In the genomic region with DNA sequence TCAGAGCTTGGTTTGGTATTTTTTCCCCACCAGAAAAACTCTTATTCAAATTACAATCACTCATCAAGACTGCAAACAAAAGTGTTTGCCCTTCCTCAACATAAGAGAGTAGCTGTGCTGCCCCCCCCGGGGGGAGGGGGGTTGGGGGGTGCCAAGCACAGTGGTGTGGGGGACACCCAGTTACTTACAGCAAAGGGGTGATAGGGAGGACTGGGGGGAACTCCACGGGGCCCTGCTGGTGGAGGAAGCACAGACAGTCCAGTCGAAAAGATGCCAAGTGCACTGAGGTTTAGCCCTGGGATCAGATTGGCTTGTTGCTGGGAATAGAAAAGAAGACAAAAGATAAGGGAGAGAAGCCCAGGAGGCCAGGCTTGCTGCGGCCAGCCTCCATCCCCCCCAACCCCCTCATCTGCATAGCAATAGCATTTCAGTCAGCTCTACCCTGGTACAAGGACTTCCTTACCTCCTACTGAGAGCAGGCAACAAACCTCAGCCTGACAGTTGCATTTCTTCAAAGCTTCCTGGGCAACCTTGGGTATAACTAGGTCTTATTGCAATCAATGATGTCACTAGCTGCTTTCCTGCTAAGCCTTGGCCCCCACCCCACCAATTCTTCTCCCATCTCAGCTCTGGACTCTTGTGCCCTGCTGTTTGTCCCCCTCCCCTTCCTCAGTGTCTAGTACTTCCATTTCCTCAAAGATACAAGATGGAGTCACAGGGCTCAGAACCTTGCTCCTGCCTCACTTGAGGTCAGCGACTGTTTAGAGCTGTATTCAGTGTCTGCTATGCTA, we compare ENCODE assay signal across 15 mouse cellular contexts.
DNase-seq lines count a peak whose midpoint lies in the region; ATAC-seq and TF ChIP-seq lines count a peak whose summit lies in the region.
"Had no signal": no experiment of that assay in that cellular context is flagged by ENCODE, and none has a peak within 500 bp of the region (broad histone marks: within the 10 kb centered on the region; RNA-seq: fewer than 3 reads in every experiment).

No protein-coding gene starts in this region.

- no peak overlapping the region for H3K4me2 ChIP-seq in hindbrain, postnatal 0 days (ENCODE audit: low read depth, low read length)
- peak overlapping the region; percentile 5; the same call in 1 of the 2 replicates for H3K4me2 ChIP-seq in CH12.LX (ENCODE audit: insufficient read depth, low read depth, poor library complexity, severe bottlenecking)
- no peak overlapping the region for H3K4me2 ChIP-seq in hindbrain, embryonic 15.5 days
- H3K4me2 ChIP-seq in liver, postnatal 0 days (ENCODE audit: low read depth, low read length), result no peak overlapping the region
- H3K4me2 ChIP-seq: heart, embryonic 13.5 days; limb, embryonic 15.5 days had no signal

- dilution Hi-C loops in CH12.LX (cut with MboI; ENCODE audit: extremely low pct_ligation_motif_present, extremely low pct_unique_long_range_greater_than_20kb, low sequenced_read_pairs), result no loop called here

- in situ Hi-C loops in CH12.LX (cut with MboI; ENCODE audit: low pct_ligation_motif_present, low pct_unique_long_range_greater_than_20kb, low sequenced_read_pairs), result no loop called here

- TF ChIP-seq RAD21 in CH12.LX (IDR thresholded peaks at IDR 0.05; ENCODE audit: low read depth, low read length), result no peak

- H3K27me3 ChIP-seq in hindbrain, embryonic 10.5 days (ENCODE audit: insufficient read depth, poor library complexity, severe bottlenecking), result no peaks in the 10 kb centered on the region
- no peaks in the 10 kb centered on the region for H3K27me3 ChIP-seq in hindbrain, postnatal 0 days (ENCODE audit: insufficient read depth, low read length)
- no peaks in the 10 kb centered on the region for H3K27me3 ChIP-seq in CH12.LX (replicated peaks)
- H3K27me3 ChIP-seq in hindbrain, embryonic 15.5 days, result no peaks in the 10 kb centered on the region
- H3K27me3 ChIP-seq in liver, postnatal 0 days (ENCODE audit: insufficient read depth, low read length), result no peaks in the 10 kb centered on the region
- H3K27me3 ChIP-seq: heart, embryonic 13.5 days; limb, embryonic 15.5 days had no signal

- H3K27ac ChIP-seq in hindbrain, embryonic 10.5 days, result peak overlapping the region; percentile 78
- no peak overlapping the region for H3K27ac ChIP-seq in hindbrain, postnatal 0 days
- H3K27ac ChIP-seq in CH12.LX (ENCODE audit: insufficient read depth, low read depth), result no peak overlapping the region
- H3K27ac ChIP-seq in bone marrow macrophage, adult 2 months (ENCODE audit: insufficient read depth, low read depth, low read length), result 0 out of 2 replicates have a peak overlapping the region, but pooled peaks have one; percentile 16
- no peak overlapping the region for H3K27ac ChIP-seq in hindbrain, embryonic 15.5 days (replicated peaks)
- H3K27ac ChIP-seq in liver, postnatal 0 days (ENCODE audit: low read depth), result no peak overlapping the region
- H3K27ac ChIP-seq: heart, embryonic 13.5 days; left cerebral cortex, adult 2 months; limb, embryonic 15.5 days had no signal

- no peak overlapping the region for H3K9ac ChIP-seq in hindbrain, postnatal 0 days (replicated peaks; ENCODE audit: low read length)
- H3K9ac ChIP-seq in CH12.LX (ENCODE audit: insufficient read depth, low read depth), result no peak overlapping the region
- H3K9ac ChIP-seq in hindbrain, embryonic 15.5 days, result no peak overlapping the region
- no peak overlapping the region for H3K9ac ChIP-seq in liver, postnatal 0 days (replicated peaks)
- H3K9ac ChIP-seq: heart, embryonic 13.5 days; limb, embryonic 15.5 days had no signal

- no peak for ATAC-seq in hindbrain, postnatal 0 days
- 0 out of 2 replicates have a peak, but pooled peaks have one; percentile 11 for ATAC-seq in hindbrain, embryonic 15.5 days (ENCODE audit: low FRiP score, low read depth)
- ATAC-seq in liver, postnatal 0 days, result no peak

- TF ChIP-seq CTCF in hindbrain, postnatal 0 days (IDR thresholded peaks at IDR 0.05; ENCODE audit: low read depth), result no peak
- no peak for TF ChIP-seq CTCF in CH12.LX (conservative IDR thresholded peaks at IDR 0.05 in 1 of 2, IDR thresholded peaks at IDR 0.05 in 1 of 2; ENCODE audit: low read depth in 2 of 2, low read length in 2 of 2)
- no peak for TF ChIP-seq CTCF in bone marrow macrophage, adult 2 months (IDR thresholded peaks at IDR 0.05; ENCODE audit: low read depth, low read length)
- no peak for TF ChIP-seq CTCF in liver, postnatal 0 days (IDR thresholded peaks at IDR 0.05; ENCODE audit: low read depth)

- DNase-seq in hindbrain, embryonic 10.5 days (ENCODE audit: low spot score), result peak; percentile 31
- DNase-seq in hindbrain, postnatal 0 days (ENCODE audit: low spot score), result no peak
- no peak for DNase-seq in CH12.LX (ENCODE audit: extremely low read depth)
- no peak for DNase-seq in layer of hippocampus, postnatal 14 days (ENCODE audit: low spot score in 2 of 2)
- DNase-seq in retina, embryonic 14.5 days (ENCODE audit: low spot score), result no peak
- no peak for DNase-seq in liver, postnatal 0 days
- DNase-seq: cerebellum, postnatal 25 days; gastrocnemius, postnatal 14 days; kidney, postnatal 25 days; retina, postnatal 1 day had no signal

- peaks cover 99% of the 10 kb centered on the region for H3K36me3 ChIP-seq in hindbrain, embryonic 10.5 days
- H3K36me3 ChIP-seq in hindbrain, postnatal 0 days (ENCODE audit: insufficient read depth, low read length), result no peaks in the 10 kb centered on the region; the same call in 1 of the 2 replicates
- no peaks in the 10 kb centered on the region for H3K36me3 ChIP-seq in CH12.LX (replicated peaks in 1 of 2; ENCODE audit: control insufficient read depth in 1 of 2, insufficient read depth in 1 of 2, low read length in 1 of 2)
- peaks cover 20% of the 10 kb centered on the region for H3K36me3 ChIP-seq in hindbrain, embryonic 15.5 days
- H3K36me3 ChIP-seq in liver, postnatal 0 days (replicated peaks; ENCODE audit: insufficient read depth, low read length), result peaks cover 5% of the 10 kb centered on the region; the same call in 1 of the 2 replicates

- TF ChIP-seq POLR2A in CH12.LX (IDR thresholded peaks at IDR 0.05; ENCODE audit: low read depth, low read length), result no peak
- TF ChIP-seq POLR2A in bone marrow macrophage, adult 2 months (IDR thresholded peaks at IDR 0.05; ENCODE audit: borderline replicate concordance, low read depth, low read length), result no peak

- WGBS in hindbrain, embryonic 10.5 days, result 12% methylated on average over 5 of the region's 5 CpGs
- 15% methylated on average over 5 of the region's 5 CpGs for WGBS in hindbrain, postnatal 0 days
- WGBS in hindbrain, embryonic 15.5 days, result 12% methylated on average over 5 of the region's 5 CpGs
- 41% methylated on average over 5 of the region's 5 CpGs for WGBS in liver, postnatal 0 days (ENCODE audit: insufficient replicate concordance)

- TF ChIP-seq EP300 in CH12.LX (IDR thresholded peaks at IDR 0.05; ENCODE audit: low read length), result no peak
- no peak for TF ChIP-seq EP300 in liver, postnatal 0 days (IDR thresholded peaks at IDR 0.05; ENCODE audit: low read depth)

- H3K4me1 ChIP-seq in hindbrain, embryonic 10.5 days (replicated peaks), result peaks cover 17% of the 10 kb centered on the region
- no peaks in the 10 kb centered on the region for H3K4me1 ChIP-seq in hindbrain, postnatal 0 days (ENCODE audit: insufficient read depth, low read length)
- H3K4me1 ChIP-seq in CH12.LX (ENCODE audit: control insufficient read depth in 1 of 2, insufficient read depth in 2 of 2), result peaks cover 5 to 7% of the 10 kb centered on the region in 2 experiments
- H3K4me1 ChIP-seq in bone marrow macrophage, adult 2 months (ENCODE audit: control insufficient read depth, insufficient read depth, low read length), result peaks cover 9% of the 10 kb centered on the region
- H3K4me1 ChIP-seq in hindbrain, embryonic 15.5 days (replicated peaks), result no peaks in the 10 kb centered on the region
- no peaks in the 10 kb centered on the region for H3K4me1 ChIP-seq in liver, postnatal 0 days (ENCODE audit: insufficient read depth)

- no peaks in the 10 kb centered on the region for H3K79me2 ChIP-seq in CH12.LX (replicated peaks; ENCODE audit: control insufficient read depth, extremely low read depth, insufficient read depth, poor library complexity, severe bottlenecking)

- no peak overlapping the region; the same call in 1 of the 2 replicates for H3K4me3 ChIP-seq in hindbrain, embryonic 10.5 days
- H3K4me3 ChIP-seq in hindbrain, postnatal 0 days (ENCODE audit: low read length), result no peak overlapping the region
- H3K4me3 ChIP-seq in CH12.LX (replicated peaks in 1 of 3; ENCODE audit: low read depth in 2 of 3, low read length in 2 of 3, poor library complexity in 1 of 3), result no peak overlapping the region
- no peak overlapping the region for H3K4me3 ChIP-seq in bone marrow macrophage, adult 2 months (ENCODE audit: insufficient read depth, low read length)
- no peak overlapping the region for H3K4me3 ChIP-seq in hindbrain, embryonic 15.5 days
- H3K4me3 ChIP-seq in liver, postnatal 0 days (ENCODE audit: low read depth, low read length), result no peak overlapping the region
- H3K4me3 ChIP-seq: heart, embryonic 13.5 days; left cerebral cortex, adult 2 months; limb, embryonic 15.5 days had no signal

- no peaks in the 10 kb centered on the region for H3K9me3 ChIP-seq in hindbrain, embryonic 10.5 days
- no peaks in the 10 kb centered on the region for H3K9me3 ChIP-seq in hindbrain, postnatal 0 days (ENCODE audit: low read length)
- H3K9me3 ChIP-seq in CH12.LX (replicated peaks; ENCODE audit: low read length), result no peaks in the 10 kb centered on the region
- no peaks in the 10 kb centered on the region for H3K9me3 ChIP-seq in hindbrain, embryonic 15.5 days
- no peaks in the 10 kb centered on the region for H3K9me3 ChIP-seq in liver, postnatal 0 days (ENCODE audit: low read length)
- H3K9me3 ChIP-seq: heart, embryonic 13.5 days; limb, embryonic 15.5 days had no signal

TF ChIP-seq in CH12.LX, 34 proteins besides CTCF, POLR2A, EP300 and RAD21:
- TF ChIP-seq ZC3H11A (IDR thresholded peaks at IDR 0.05; ENCODE audit: low read depth, low read length), result no peak
- no peak for TF ChIP-seq E2F4 (IDR thresholded peaks at IDR 0.05; ENCODE audit: insufficient replicate concordance, low read depth, low read length)
- TF ChIP-seq NRF1 (IDR thresholded peaks at IDR 0.05; ENCODE audit: low read depth, low read length), result no peak
- TF ChIP-seq ZMIZ1 (IDR thresholded peaks at IDR 0.05; ENCODE audit: low read depth, low read length), result no peak
- TF ChIP-seq HCFC1 (IDR thresholded peaks at IDR 0.05; ENCODE audit: low read depth, low read length), result no peak
- no peak for TF ChIP-seq PAX5 (IDR thresholded peaks at IDR 0.05; ENCODE audit: low read length)
- TF ChIP-seq SIN3A (IDR thresholded peaks at IDR 0.05; ENCODE audit: low read length), result no peak
- TF ChIP-seq CHD2 (IDR thresholded peaks at IDR 0.05; ENCODE audit: low read length), result no peak
- no peak for TF ChIP-seq MYC (IDR thresholded peaks at IDR 0.05; ENCODE audit: low read depth, low read length)
- no peak for TF ChIP-seq UBTF (IDR thresholded peaks at IDR 0.05; ENCODE audit: low read depth, low read length)
- TF ChIP-seq MEF2A (IDR thresholded peaks at IDR 0.05; ENCODE audit: borderline replicate concordance, low read depth, low read length), result no peak
- no peak for TF ChIP-seq GABPA (IDR thresholded peaks at IDR 0.05; ENCODE audit: insufficient replicate concordance, low read depth, low read length)
- no peak for TF ChIP-seq ELF1 (IDR thresholded peaks at IDR 0.05; ENCODE audit: low read depth, low read length)

Comparison
In these comparisons a context has a peak if more than half of its experiments do, and no peak if none do; other contexts are left out.
1. H3K27ac ChIP-seq: peak in hindbrain, embryonic 10.5 days (single experiment) and bone marrow macrophage, adult 2 months (single experiment); none in hindbrain, postnatal 0 days (single experiment), CH12.LX (single experiment), hindbrain, embryonic 15.5 days (single experiment) and liver, postnatal 0 days (single experiment).